Mouse (Mus musculus) kidney, embryonic 15.5 days (tissue): ENCODE results near the gene Ntrk3. TPM values are rescaled to one million over a fixed set of nuclear protein-coding genes. Genes with fewer than 3 reads are reported as not detected.

Experiments
- ATAC-seq: fragments of 200-750 bp; cut with Nextera tagmentation; replicated peaks from 2 replicates; pipeline ENCODE4 v1.8.0; 2017; ENCODE audit warnings: moderate TSS enrichment; ENCODE audit not compliant: low FRiP score
- H3K27ac ChIP-seq: fragments of 300-500 bp; sonication (generic); 2 replicates; pipeline ENCODE4 v1.5.1; 2015; ENCODE audit warnings: mild to moderate bottlenecking, inconsistent platforms
- H3K27me3 ChIP-seq: fragments of 300-500 bp; sonication (generic); 2 replicates; pipeline ENCODE4 v1.6.1; 2015; ENCODE audit warnings: inconsistent platforms
- H3K36me3 ChIP-seq: fragments of 300-500 bp; sonication (generic); 2 replicates; pipeline ENCODE4 v1.6.1; 2015; ENCODE audit warnings: inconsistent platforms
- H3K4me1 ChIP-seq: fragments of 300-500 bp; sonication (generic); 2 replicates; pipeline ENCODE4 v1.6.1; 2015; ENCODE audit warnings: inconsistent platforms
- H3K4me2 ChIP-seq: fragments of 300-500 bp; sonication (generic); 2 replicates; pipeline ENCODE4 v1.6.1; 2015; ENCODE audit warnings: moderate library complexity, mild to moderate bottlenecking, inconsistent platforms
- H3K4me3 ChIP-seq: fragments of 300-500 bp; sonication (generic); replicated peaks from 2 replicates; pipeline ENCODE4 v1.5.1; 2015; ENCODE audit warnings: mild to moderate bottlenecking, inconsistent platforms
- H3K9ac ChIP-seq: fragments of 300-500 bp; sonication (generic); 2 replicates; pipeline ENCODE4 v1.6.1; 2015; ENCODE audit warnings: mild to moderate bottlenecking, inconsistent platforms
- H3K9me3 ChIP-seq: fragments of 300-500 bp; sonication (generic); replicated peaks from 2 replicates; pipeline ENCODE4 v1.6.1; 2016; ENCODE audit warnings: inconsistent platforms
- whole genome bisulfite sequencing: fragments of 180-500 bp; shearing (Covaris S2); methylation state at CpG from one replicate; pipeline ENCODE4 v1.1.7; 2015; ENCODE audit warnings: mixed read lengths; 5-methylcytosine and 5-hydroxymethylcytosine counted together
- polyA plus RNA-seq: library from polyadenylated mRNA; unstranded; fragments of >200 nt; fragmentation: Nextera tagmentation; extraction: Ambion mirVana; gene quantifications from 2 replicates; pipeline ENCODE4 v1.2.1, GENCODE M21; 2015

Ntrk3 gene
- polyA plus RNA-seq, 1 experiment from 2014 or later, result 4.4 TPM

- H3K36me3 ChIP-seq, result no peaks in the 10 kb centered on the region
- no peak overlapping the region for H3K4me3 ChIP-seq
- no peaks in the 10 kb centered on the region for H3K9me3 ChIP-seq
- H3K27ac ChIP-seq, result no peak overlapping the region
- no peak overlapping the region for H3K4me2 ChIP-seq
- no peak for ATAC-seq
- no peaks in the 10 kb centered on the region for H3K4me1 ChIP-seq
- H3K27me3 ChIP-seq, result no peaks in the 10 kb centered on the region
- WGBS, result 49% methylated on average over 3 of the region's 3 CpGs
- no peak overlapping the region for H3K9ac ChIP-seq
These were observed 209.8 kb downstream of the Ntrk3 start for GRCm38 (mm10) chr7:78528008-78528407.

- no peaks in the 10 kb centered on the region for H3K9me3 ChIP-seq
- no peaks in the 10 kb centered on the region for H3K27me3 ChIP-seq
- no peak overlapping the region for H3K4me2 ChIP-seq
- H3K36me3 ChIP-seq, result no peaks in the 10 kb centered on the region
- no peak overlapping the region for H3K4me3 ChIP-seq
- no peak for ATAC-seq
- H3K4me1 ChIP-seq, result no peaks in the 10 kb centered on the region
- no peak overlapping the region for H3K27ac ChIP-seq
- no peak overlapping the region for H3K9ac ChIP-seq
- 33% methylated on average over 4 of the region's 4 CpGs for whole genome bisulfite sequencing
These were observed 210.2 kb downstream of the Ntrk3 start for GRCm38 (mm10) chr7:78527564-78527963.

GRCm38 (mm10) chr7:78520243-78520927, 217.4 kb downstream of the Ntrk3 start:
- Histone ChIP-seq H3K4me3 (no peak overlapping the region), H3K36me3 (no peaks in the 10 kb centered on the region), H3K9ac (no peak overlapping the region), H3K27me3 (no peaks in the 10 kb centered on the region), H3K9me3 (no peaks in the 10 kb centered on the region), H3K4me2 (no peak overlapping the region), H3K4me1 (no peaks in the 10 kb centered on the region), H3K27ac (no peak overlapping the region)
- 87% methylated on average over 9 of the region's 9 CpGs for WGBS
- no peak for ATAC-seq

- Histone ChIP-seq H3K4me1 (no peaks in the 10 kb centered on the region), H3K27me3 (no peaks in the 10 kb centered on the region), H3K9ac (no peak overlapping the region), H3K27ac (no peak overlapping the region), H3K9me3 (no peaks in the 10 kb centered on the region), H3K4me2 (no peak overlapping the region), H3K36me3 (no peaks in the 10 kb centered on the region), H3K4me3 (no peak overlapping the region)
- WGBS, result 79% methylated on average over 3 of the region's 3 CpGs
- ATAC-seq, result no peak
These were observed 218.1 kb downstream of the Ntrk3 start for GRCm38 (mm10) chr7:78519689-78520088.

- Histone ChIP-seq H3K9me3 (no peaks in the 10 kb centered on the region), H3K27me3 (no peaks in the 10 kb centered on the region), H3K4me1 (no peaks in the 10 kb centered on the region), H3K36me3 (no peaks in the 10 kb centered on the region), H3K27ac (no peak overlapping the region), H3K9ac (no peak overlapping the region), H3K4me3 (no peak overlapping the region), H3K4me2 (no peak overlapping the region)
- 83% methylated on average over 5 of the region's 5 CpGs for WGBS
- ATAC-seq, result no peak
These were observed 218.9 kb downstream of the Ntrk3 start for GRCm38 (mm10) chr7:78518760-78519363.

GRCm38 (mm10) chr7:78515042-78515609, 222.7 kb downstream of the Ntrk3 start:
- Histone ChIP-seq H3K4me2 (no peak overlapping the region), H3K36me3 (no peaks in the 10 kb centered on the region), H3K27ac (no peak overlapping the region), H3K4me3 (no peak overlapping the region), H3K9me3 (no peaks in the 10 kb centered on the region), H3K27me3 (no peaks in the 10 kb centered on the region), H3K4me1 (no peaks in the 10 kb centered on the region), H3K9ac (no peak overlapping the region)
- WGBS, result 22% methylated on average over 7 of the region's 7 CpGs
- peak; percentile 73; the same call in 1 of the 2 replicates for ATAC-seq

GRCm38 (mm10) chr7:78507032-78507611, 230.7 kb downstream of the Ntrk3 start:
- H3K9me3 ChIP-seq, result no peaks in the 10 kb centered on the region
- no peak for ATAC-seq
- 72% methylated on average over 2 of the region's 2 CpGs for WGBS

GRCm38 (mm10) chr7:78500863-78501262, 236.9 kb downstream of the Ntrk3 start:
- H3K4me2 ChIP-seq, result no peak overlapping the region
- no peaks in the 10 kb centered on the region for H3K9me3 ChIP-seq
- no peak for ATAC-seq
- no peak overlapping the region for H3K27ac ChIP-seq
- H3K9ac ChIP-seq, result no peak overlapping the region
- H3K27me3 ChIP-seq, result no peaks in the 10 kb centered on the region
- H3K4me3 ChIP-seq, result no peak overlapping the region
- H3K4me1 ChIP-seq, result no peaks in the 10 kb centered on the region
- no peaks in the 10 kb centered on the region for H3K36me3 ChIP-seq
- 82% methylated on average over 5 of the region's 5 CpGs for WGBS

More at GRCm38 (mm10) chr7:78507032-78507611, 230.7 kb downstream of the Ntrk3 start:
- Histone ChIP-seq H3K4me3 (no peak overlapping the region), H3K27ac (no peak overlapping the region), H3K9ac (no peak overlapping the region), H3K27me3 (no peaks in the 10 kb centered on the region), H3K36me3 (no peaks in the 10 kb centered on the region), H3K4me1 (no peaks in the 10 kb centered on the region), H3K4me2 (no peak overlapping the region)

- WGBS, result 88% methylated on average over 1 of the region's 1 CpGs
- Histone ChIP-seq H3K27me3 (no peaks in the 10 kb centered on the region), H3K36me3 (no peaks in the 10 kb centered on the region), H3K9ac (no peak overlapping the region), H3K4me2 (no peak overlapping the region), H3K4me1 (no peaks in the 10 kb centered on the region), H3K9me3 (no peaks in the 10 kb centered on the region), H3K27ac (no peak overlapping the region), H3K4me3 (no peak overlapping the region)
- ATAC-seq, result no peak
These were observed 237.8 kb downstream of the Ntrk3 start for GRCm38 (mm10) chr7:78499970-78500369.

GRCm38 (mm10) chr7:78498356-78498755, 239.5 kb downstream of the Ntrk3 start:
- no peak overlapping the region for H3K27ac ChIP-seq
- no peak for ATAC-seq
- 89% methylated on average over 4 of the region's 4 CpGs for WGBS

GRCm38 (mm10) chr7:78497819-78498218, 240.0 kb downstream of the Ntrk3 start:
- H3K36me3 ChIP-seq, result no peaks in the 10 kb centered on the region
- H3K4me2 ChIP-seq, result no peak overlapping the region
- 48% methylated on average over 7 of the region's 7 CpGs for WGBS
- no peak overlapping the region for H3K9ac ChIP-seq
- ATAC-seq, result no peak
- H3K27ac ChIP-seq, result no peak overlapping the region
- no peak overlapping the region for H3K4me3 ChIP-seq
- H3K4me1 ChIP-seq, result no peaks in the 10 kb centered on the region
- H3K27me3 ChIP-seq, result no peaks in the 10 kb centered on the region
- H3K9me3 ChIP-seq, result no peaks in the 10 kb centered on the region

More at GRCm38 (mm10) chr7:78498356-78498755, 239.5 kb downstream of the Ntrk3 start:
- Histone ChIP-seq H3K4me3 (no peak overlapping the region), H3K9ac (no peak overlapping the region), H3K4me1 (no peaks in the 10 kb centered on the region), H3K4me2 (no peak overlapping the region), H3K36me3 (no peaks in the 10 kb centered on the region), H3K9me3 (no peaks in the 10 kb centered on the region), H3K27me3 (no peaks in the 10 kb centered on the region)

GRCm38 (mm10) chr7:78493591-78493990, 244.2 kb downstream of the Ntrk3 start:
- no peak overlapping the region for H3K27ac ChIP-seq
- H3K4me3 ChIP-seq, result no peak overlapping the region
- peaks cover 5% of the 10 kb centered on the region; the same call in 1 of the 2 replicates for H3K4me1 ChIP-seq
- ATAC-seq, result no peak
- H3K4me2 ChIP-seq, result no peak overlapping the region
- 89% methylated on average over 7 of the region's 7 CpGs for WGBS
- no peaks in the 10 kb centered on the region for H3K27me3 ChIP-seq
- H3K9ac ChIP-seq, result no peak overlapping the region
- H3K36me3 ChIP-seq, result no peaks in the 10 kb centered on the region
- H3K9me3 ChIP-seq, result no peaks in the 10 kb centered on the region
